ENCODE assay signal across 15 mouse cellular contexts in genomic region chr8:111566326-111566725, GRCm38 (mm10). TPM values are rescaled to one million over a fixed set of nuclear protein-coding genes. Genes with fewer than 3 reads are reported as not detected.
A peak's percentile ranks its signal among the peaks of the same experiment; 100 is the strongest.
DNase-seq lines count a peak whose midpoint lies in the region; ATAC-seq and TF ChIP-seq lines count a peak whose summit lies in the region.
"Had no signal": no experiment of that assay in that cellular context is flagged by ENCODE, and none has a peak within 500 bp of the region (broad histone marks: within the 10 kb centered on the region; RNA-seq: fewer than 3 reads in every experiment).

No protein-coding gene starts in this region.

- TF ChIP-seq CTCF in lung, postnatal 0 days (IDR thresholded peaks at IDR 0.05), result no peak
- TF ChIP-seq CTCF in ES-Bruce4 (IDR thresholded peaks at IDR 0.05; ENCODE audit: low read depth, low read length), result no peak
- no peak for TF ChIP-seq CTCF in liver, postnatal 0 days (IDR thresholded peaks at IDR 0.05; ENCODE audit: low read depth)

- no peak for DNase-seq in heart, adult 11 months
- DNase-seq in lung, postnatal 0 days (ENCODE audit: low spot score), result peak; percentile 32
- no peak for DNase-seq in lung, postnatal 4 days
- no peak for DNase-seq in liver, postnatal 0 days
- DNase-seq in urinary bladder, postnatal 4 days (ENCODE audit: low spot score in 2 of 2), result no peak
- no peak for DNase-seq in embryo, embryonic 10.5 days (ENCODE audit: low spot score)
- DNase-seq: adrenal gland, postnatal 36 days; B cell, adult 2 months; cerebellum, adult 11-12 months; left cerebral cortex, postnatal 4 days; right cerebral cortex, postnatal 14 days had no signal

- no peak for ATAC-seq in heart, embryonic 11.5 days (replicated peaks; ENCODE audit: insufficient number of reproducible peaks, low FRiP score, low TSS enrichment)
- peak; percentile 41 for ATAC-seq in lung, postnatal 0 days
- no peak for ATAC-seq in liver, postnatal 0 days
- ATAC-seq: forebrain, embryonic 13.5 days had no signal

- 59% methylated on average over 9 of the region's 9 CpGs for WGBS in heart, embryonic 11.5 days (ENCODE audit: insufficient replicate concordance)
- WGBS in lung, postnatal 0 days, result 47% methylated on average over 9 of the region's 9 CpGs
- 62% methylated on average over 9 of the region's 9 CpGs for WGBS in liver, postnatal 0 days (ENCODE audit: insufficient replicate concordance)

- peak overlapping the region; percentile 22; the same call in 1 of the 2 replicates for H3K9ac ChIP-seq in heart, embryonic 11.5 days (ENCODE audit: low read depth, low read length)
- no peak overlapping the region for H3K9ac ChIP-seq in lung, postnatal 0 days (replicated peaks; ENCODE audit: low read depth)
- peak overlapping the region; percentile 32; the same call in 1 of the 2 replicates for H3K9ac ChIP-seq in ES-Bruce4 (ENCODE audit: low read depth, poor library complexity, severe bottlenecking)
- peak overlapping the region; percentile 34; the same call in 1 of the 2 replicates for H3K9ac ChIP-seq in liver, postnatal 0 days (replicated peaks)
- H3K9ac ChIP-seq: forebrain, embryonic 13.5 days; neural tube, embryonic 15.5 days had no signal

- H3K4me3 ChIP-seq in heart, embryonic 11.5 days (ENCODE audit: low read depth, low read length), result no peak overlapping the region
- H3K4me3 ChIP-seq in lung, postnatal 0 days (ENCODE audit: low read depth, low read length), result no peak overlapping the region
- H3K4me3 ChIP-seq in ES-Bruce4 (ENCODE audit: low read depth, low read length), result no peak overlapping the region; the same call in 1 of the 2 replicates
- H3K4me3 ChIP-seq in liver, postnatal 0 days (ENCODE audit: low read depth, low read length), result no peak overlapping the region
- H3K4me3 ChIP-seq: forebrain, embryonic 13.5 days; neural tube, embryonic 15.5 days had no signal

- no peak for TF ChIP-seq EP300 in lung, postnatal 0 days (IDR thresholded peaks at IDR 0.05)
- no peak for TF ChIP-seq EP300 in ES-Bruce4 (IDR thresholded peaks at IDR 0.05; ENCODE audit: insufficient read depth, low read depth, low read length)
- TF ChIP-seq EP300 in liver, postnatal 0 days (IDR thresholded peaks at IDR 0.05; ENCODE audit: low read depth), result no peak

- TF ChIP-seq POLR2A in ES-Bruce4 (IDR thresholded peaks at IDR 0.05; ENCODE audit: insufficient read depth, low read length), result no peak

- H3K27me3 ChIP-seq in heart, embryonic 11.5 days (ENCODE audit: control insufficient read depth, insufficient read depth, low read length), result no peaks in the 10 kb centered on the region
- H3K27me3 ChIP-seq in lung, postnatal 0 days (replicated peaks; ENCODE audit: insufficient read depth, low read length), result no peaks in the 10 kb centered on the region
- H3K27me3 ChIP-seq in ES-Bruce4 (ENCODE audit: control insufficient read depth, insufficient read depth, low read length, poor library complexity, severe bottlenecking), result no peaks in the 10 kb centered on the region
- H3K27me3 ChIP-seq in liver, postnatal 0 days (ENCODE audit: insufficient read depth, low read length), result no peaks in the 10 kb centered on the region
- H3K27me3 ChIP-seq: forebrain, embryonic 13.5 days; neural tube, embryonic 15.5 days had no signal

- H3K4me1 ChIP-seq in heart, embryonic 11.5 days (ENCODE audit: control insufficient read depth, insufficient read depth, low read length), result peaks cover 33% of the 10 kb centered on the region
- peaks cover 2% of the 10 kb centered on the region; the same call in 1 of the 2 replicates for H3K4me1 ChIP-seq in lung, postnatal 0 days (ENCODE audit: insufficient read depth, low read depth, low read length)
- peaks cover 2% of the 10 kb centered on the region for H3K4me1 ChIP-seq in ES-Bruce4 (ENCODE audit: control insufficient read depth, insufficient read depth, low read length)
- H3K4me1 ChIP-seq in liver, postnatal 0 days (ENCODE audit: insufficient read depth), result peaks cover 30% of the 10 kb centered on the region

- H3K36me3 ChIP-seq in heart, embryonic 11.5 days (ENCODE audit: control insufficient read depth, insufficient read depth, low read length), result no peaks in the 10 kb centered on the region
- no peaks in the 10 kb centered on the region for H3K36me3 ChIP-seq in lung, postnatal 0 days (ENCODE audit: insufficient read depth, low read length)
- H3K36me3 ChIP-seq in ES-Bruce4 (ENCODE audit: control insufficient read depth, insufficient read depth, low read length, poor library complexity, severe bottlenecking), result no peaks in the 10 kb centered on the region
- H3K36me3 ChIP-seq in liver, postnatal 0 days (replicated peaks; ENCODE audit: insufficient read depth, low read length), result no peaks in the 10 kb centered on the region
- H3K36me3 ChIP-seq: neural tube, embryonic 15.5 days had no signal

- 0 out of 2 replicates have a peak overlapping the region, but pooled peaks have one; percentile 19 for H3K4me2 ChIP-seq in heart, embryonic 11.5 days
- H3K4me2 ChIP-seq in lung, postnatal 0 days (replicated peaks; ENCODE audit: low read depth, low read length), result no peak overlapping the region
- 0 out of 2 replicates have a peak overlapping the region, but pooled peaks have one; percentile 22 for H3K4me2 ChIP-seq in liver, postnatal 0 days (ENCODE audit: low read depth, low read length)
- H3K4me2 ChIP-seq: forebrain, embryonic 13.5 days; neural tube, embryonic 15.5 days had no signal

- H3K9me3 ChIP-seq in heart, embryonic 11.5 days (replicated peaks; ENCODE audit: control insufficient read depth, low read length), result no peaks in the 10 kb centered on the region
- H3K9me3 ChIP-seq in lung, postnatal 0 days (ENCODE audit: low read length), result no peaks in the 10 kb centered on the region
- no peaks in the 10 kb centered on the region for H3K9me3 ChIP-seq in ES-Bruce4 (replicated peaks; ENCODE audit: control insufficient read depth, insufficient read depth, low read length, poor library complexity, severe bottlenecking)
- H3K9me3 ChIP-seq in liver, postnatal 0 days (ENCODE audit: low read length), result no peaks in the 10 kb centered on the region
- H3K9me3 ChIP-seq: forebrain, embryonic 13.5 days; neural tube, embryonic 15.5 days had no signal

- peak overlapping the region; percentile 15; the same call in 1 of the 2 replicates for H3K27ac ChIP-seq in heart, embryonic 11.5 days (ENCODE audit: low read depth, low read length)
- no peak overlapping the region for H3K27ac ChIP-seq in lung, postnatal 0 days (ENCODE audit: low read length)
- 0 out of 2 replicates have a peak overlapping the region, but pooled peaks have one; percentile 15 for H3K27ac ChIP-seq in ES-Bruce4 (ENCODE audit: insufficient read depth, low read length)
- peak overlapping the region; percentile 39 for H3K27ac ChIP-seq in liver, postnatal 0 days (ENCODE audit: low read depth)
- H3K27ac ChIP-seq: forebrain, embryonic 13.5 days; neural tube, embryonic 15.5 days had no signal

RNA-seq across cellular contexts. Expression of gene Znrf1, which starts 30.4 kb away (rescaled TPM):
- polyA plus RNA-seq in heart, embryonic 11.5 days (2014; fragmentation: Nextera tagmentation; extraction: Ambion mirVana), result 23.1 and 23.7 TPM in 2 replicates
- polyA plus RNA-seq in lung, postnatal 0 days (2015; fragmentation: Nextera tagmentation; extraction: Ambion mirVana), result 24.5 and 31.6 TPM in 2 replicates
- polyA plus RNA-seq in ES-Bruce4 (2011; ENCODE audit: insufficient read depth, insufficient read length, low read depth, missing spikeins), result 37.7 and 38.5 TPM in 2 replicates
- polyA plus RNA-seq in liver, postnatal 0 days (2015; fragmentation: Nextera tagmentation; extraction: Ambion mirVana), result 6.3 and 7.2 TPM in 2 replicates

RNA-seq across cellular contexts. Expression of gene Wdr59, which starts 44.4 kb away (rescaled TPM):
- 2.5 and 4.2 TPM in 2 replicates for polyA plus RNA-seq in heart, embryonic 11.5 days (2014; fragmentation: Nextera tagmentation; extraction: Ambion mirVana)
- 2.3 and 2.9 TPM in 2 replicates for polyA plus RNA-seq in lung, postnatal 0 days (2015; fragmentation: Nextera tagmentation; extraction: Ambion mirVana)
- 16.8 and 17.2 TPM in 2 replicates for polyA plus RNA-seq in ES-Bruce4 (2011; ENCODE audit: insufficient read depth, insufficient read length, low read depth, missing spikeins)
- polyA plus RNA-seq in liver, postnatal 0 days (2015; fragmentation: Nextera tagmentation; extraction: Ambion mirVana), result 0.77 and 0.92 TPM in 2 replicates
